Mouse (Mus musculus): ENCODE results near the gene Syt12.

- TF ChIP-seq CTCF (IDR thresholded peaks at IDR 0.05) (no peak), EP300 (IDR thresholded peaks at IDR 0.05) (no peak)
Observed at GRCm38 (mm10) chr19:4487877-4488276, 10.6 kb upstream of the Syt12 start.
